Mouse (Mus musculus) common myeloid progenitor, adult 5-6 weeks (primary cell): Measurements from ENCODE around the gene Krtap4-9. TPM values are rescaled to one million over a fixed set of nuclear protein-coding genes. Genes with fewer than 3 reads are reported as not detected.
"Not testable (repeated sequence)": the region's sequence is repeated elsewhere in the genome, so short reads cannot be mapped to it uniquely, and the experiment has no call there.

Experiments used
- ATAC-seq: replicated peaks from 2 replicates; pipeline ENCODE4 v1.8.0; 2016; ENCODE audit warnings: low read depth, mild to moderate bottlenecking, moderate TSS enrichment, inconsistent platforms; ENCODE audit not compliant: poor library complexity, severe bottlenecking
- total RNA-seq: library from RNA; stranded (forward); fragments of 200-1000, 187-1606 nt; gene quantifications from 2 replicates; pipeline ENCODE4 v1.2.3, GENCODE M21; 2017

The Krtap4-9 gene
- not detected in 2 replicates for total RNA-seq

- not testable (repeated sequence) for ATAC-seq
These were observed at the start of gene Krtap4-9 for GRCm38 (mm10) chr11:99784900-99785299. Gene Krtap4-9 (plus strand): TSS chr11:99785200.

- no peak for ATAC-seq
These were observed 41.0 kb upstream of the Krtap4-9 start for GRCm38 (mm10) chr11:99743985-99744384.

- no peak for ATAC-seq
These were observed 26.1 kb upstream of the Krtap4-9 start for GRCm38 (mm10) chr11:99758877-99759276.

GRCm38 (mm10) chr11:99768410-99768809 lies 16.6 kb upstream of the Krtap4-9 start:
- no peak for ATAC-seq

- not testable (repeated sequence) for ATAC-seq
These were observed 12.2 kb upstream of the Krtap4-9 start, which contains the start of gene Gm11595 for GRCm38 (mm10) chr11:99772813-99773212. Gene Gm11595 (minus strand): TSS chr11:99772913.

GRCm38 (mm10) chr11:99778401-99778800 lies 6.6 kb upstream of the Krtap4-9 start:
- no peak for ATAC-seq

- ATAC-seq = no peak
These were observed 4.4 kb upstream of the Krtap4-9 start, which contains the start of gene Krtap4-8 for GRCm38 (mm10) chr11:99780604-99781003. Gene Krtap4-8 (minus strand): TSS chr11:99780704.

- no peak for ATAC-seq
These were observed 8.4 kb downstream of the Krtap4-9 start, which contains the start of gene Gm11596 for GRCm38 (mm10) chr11:99793367-99793766. Gene Gm11596 (minus strand): TSS chr11:99793467.

- not testable (repeated sequence) for ATAC-seq
These were observed 13.8 kb downstream of the Krtap4-9 start, which contains the start of gene Gm11569 for GRCm38 (mm10) chr11:99798832-99799231. Gene Gm11569 (minus strand): TSS chr11:99798932.

- not testable (repeated sequence) for ATAC-seq
These were observed 19.3 kb downstream of the Krtap4-9 start, which contains the start of gene Gm11554 for GRCm38 (mm10) chr11:99804346-99804745. Gene Gm11554 (minus strand): TSS chr11:99804446.

GRCm38 (mm10) chr11:99809792-99810191 lies 24.8 kb downstream of the Krtap4-9 start, which contains the start of gene Krtap4-13:
Gene Krtap4-13 (minus strand): TSS chr11:99809892.
- not testable (repeated sequence) for ATAC-seq

- not testable (repeated sequence) for ATAC-seq
These were observed 30.6 kb downstream of the Krtap4-9 start, which contains the start of gene Gm11564 for GRCm38 (mm10) chr11:99815566-99815965. Gene Gm11564 (minus strand): TSS chr11:99815666.

Other genes starting within 250 kb of the Krtap4-9 start
- not detected in 2 replicates for gene Krt40, start 242.0 kb upstream of the Krtap4-9 start, total RNA-seq
- not detected in 2 replicates for gene Krtap3-3, start 234.3 kb upstream of the Krtap4-9 start, total RNA-seq
- not detected in 2 replicates for gene Krtap3-2, start 228.3 kb upstream of the Krtap4-9 start, total RNA-seq
- gene Gm11939, start 225.7 kb upstream of the Krtap4-9 start, total RNA-seq = not detected in 2 replicates
- gene Krtap3-1, start 218.6 kb upstream of the Krtap4-9 start, total RNA-seq = not detected in 2 replicates
- gene Krtap1-5, start 204.2 kb upstream of the Krtap4-9 start, total RNA-seq = not detected in 2 replicates
- not detected in 2 replicates for gene Krtap1-4, start 201.5 kb upstream of the Krtap4-9 start, total RNA-seq
- gene Krtap1-3, start 193.9 kb upstream of the Krtap4-9 start, total RNA-seq = not detected in 2 replicates
- gene Krtap9-3, start 187.1 kb upstream of the Krtap4-9 start, total RNA-seq = not detected in 2 replicates
- not detected in 2 replicates for gene Gm11938, start 181.9 kb upstream of the Krtap4-9 start, total RNA-seq
- gene Gm11937, start 175.0 kb upstream of the Krtap4-9 start, total RNA-seq = not detected in 2 replicates
- gene Krtap2-4, start 170.4 kb upstream of the Krtap4-9 start, total RNA-seq = not detected in 2 replicates
- not detected in 2 replicates for gene Gm11562, start 164.8 kb upstream of the Krtap4-9 start, total RNA-seq
- gene Krtap4-1, start 157.0 kb upstream of the Krtap4-9 start, total RNA-seq = not detected in 2 replicates
- not detected in 2 replicates for gene Krtap4-2, start 150.1 kb upstream of the Krtap4-9 start, total RNA-seq
- gene Krtap4-7, start 141.1 kb upstream of the Krtap4-9 start, total RNA-seq = not detected in 2 replicates
- not detected in 2 replicates for gene Gm11555, start 135.0 kb upstream of the Krtap4-9 start, total RNA-seq
- gene Gm11563, start 126.2 kb upstream of the Krtap4-9 start, total RNA-seq = not detected in 2 replicates
- not detected in 2 replicates for gene Krtap4-6, start 119.2 kb upstream of the Krtap4-9 start, total RNA-seq
- gene Gm14190, start 94.5 kb upstream of the Krtap4-9 start, total RNA-seq = not detected in 2 replicates
- gene Gm14180, start 50.9 kb upstream of the Krtap4-9 start, total RNA-seq = not detected in 2 replicates
- not detected in 2 replicates for gene Gm11595, start 12.3 kb upstream of the Krtap4-9 start, total RNA-seq
- not detected in 2 replicates for gene Krtap4-8, start 4.5 kb upstream of the Krtap4-9 start, total RNA-seq
- not detected in 2 replicates for gene Gm11596, start 8.3 kb downstream of the Krtap4-9 start, total RNA-seq
- not detected in 2 replicates for gene Gm11569, start 13.7 kb downstream of the Krtap4-9 start, total RNA-seq
- not detected in 2 replicates for gene Gm11554, start 19.2 kb downstream of the Krtap4-9 start, total RNA-seq
- gene Krtap4-13, start 24.7 kb downstream of the Krtap4-9 start, total RNA-seq = not detected in 2 replicates
- not detected in 2 replicates for gene Gm11564, start 30.5 kb downstream of the Krtap4-9 start, total RNA-seq
- gene 2300003K06Rik, start 52.9 kb downstream of the Krtap4-9 start, total RNA-seq = not detected in 2 replicates
- gene Krtap4-16, start 66.4 kb downstream of the Krtap4-9 start, total RNA-seq = not detected in 2 replicates
- gene Gm11568, start 72.7 kb downstream of the Krtap4-9 start, total RNA-seq = not detected in 2 replicates
- not detected in 2 replicates for gene Gm11559, start 79.3 kb downstream of the Krtap4-9 start, total RNA-seq
- gene Krtap9-1, start 88.2 kb downstream of the Krtap4-9 start, total RNA-seq = not detected in 2 replicates
- gene Gm11567, start 94.0 kb downstream of the Krtap4-9 start, total RNA-seq = not detected in 2 replicates
- not detected in 2 replicates for gene Krtap31-1, start 122.7 kb downstream of the Krtap4-9 start, total RNA-seq
- gene Gm11565, start 129.6 kb downstream of the Krtap4-9 start, total RNA-seq = not detected in 2 replicates
- not detected in 2 replicates for gene Krtap31-2, start 151.1 kb downstream of the Krtap4-9 start, total RNA-seq
- not detected in 2 replicates for gene Krtap9-5, start 163.3 kb downstream of the Krtap4-9 start, total RNA-seq
- gene Krtap29-1, start 193.9 kb downstream of the Krtap4-9 start, total RNA-seq = not detected in 2 replicates
- not detected in 2 replicates for gene Krtap16-1, start 201.4 kb downstream of the Krtap4-9 start, total RNA-seq
- not detected in 2 replicates for gene Krtap17-1, start 208.8 kb downstream of the Krtap4-9 start, total RNA-seq
- not detected in 2 replicates for gene Krt33a, start 231.0 kb downstream of the Krtap4-9 start, total RNA-seq
- not detected in 2 replicates for gene Krt33b, start 244.7 kb downstream of the Krtap4-9 start, total RNA-seq